Mouse (Mus musculus): ENCODE data around the gene Acap2. TPM values are rescaled to one million over a fixed set of nuclear protein-coding genes. Genes with fewer than 3 reads are reported as not detected.

The Acap2 gene
- total RNA-seq, 2 experiments from 2014 or later: 49.8 to 49.9 TPM

GRCm38 (mm10) chr16:31050701-31051100 lies 150.3 kb downstream of the Acap2 start:
- no peak for DNase-seq (ENCODE audit: low spot score in 2 of 2)

GRCm38 (mm10) chr16:31048194-31048593 lies 152.9 kb downstream of the Acap2 start:
- DNase-seq (ENCODE audit: low spot score in 2 of 2): no peak

- DNase-seq (ENCODE audit: low spot score in 2 of 2): no peak
These were observed 153.7 kb downstream of the Acap2 start for GRCm38 (mm10) chr16:31047186-31047898.

GRCm38 (mm10) chr16:31046217-31046659 lies 154.8 kb downstream of the Acap2 start:
- DNase-seq (ENCODE audit: low spot score in 2 of 2): no peak

- no peak for DNase-seq (ENCODE audit: low spot score in 2 of 2)
These were observed 155.8 kb downstream of the Acap2 start for GRCm38 (mm10) chr16:31045211-31045610.

- no peak for DNase-seq (ENCODE audit: low spot score in 2 of 2)
These were observed 157.9 kb downstream of the Acap2 start for GRCm38 (mm10) chr16:31043136-31043535.

Other genes starting within 250 kb of the Acap2 start
- 10 to 100 TPM; 22.2 to 22.7 TPM for gene Xxylt1, start 119.8 kb downstream of the Acap2 start, total RNA-seq (2021)
- 10 to 100 TPM; 85.9 to 87.7 TPM for gene Ppp1r2, start 74.0 kb upstream of the Acap2 start, total RNA-seq (2021)
- gene Apod, start 113.6 kb upstream of the Acap2 start, total RNA-seq (2021): 1 to 10 TPM; 1.8 to 2.1 TPM
- 10 to 100 TPM; 11.1 to 63.3 TPM for gene Bdh1, start 221.0 kb upstream of the Acap2 start, total RNA-seq (2021)